Mouse (Mus musculus) lung, adult 18-20 months (tissue): ENCODE data around the gene Clic6.

Experiments
- DNase-seq, 2 experiments: peaks; one replicate each; pipeline ENCODE4 v3.0.0; 2022; ENCODE audit warnings: mixed read lengths in 2 of 2

The Clic6 gene

DNA sequence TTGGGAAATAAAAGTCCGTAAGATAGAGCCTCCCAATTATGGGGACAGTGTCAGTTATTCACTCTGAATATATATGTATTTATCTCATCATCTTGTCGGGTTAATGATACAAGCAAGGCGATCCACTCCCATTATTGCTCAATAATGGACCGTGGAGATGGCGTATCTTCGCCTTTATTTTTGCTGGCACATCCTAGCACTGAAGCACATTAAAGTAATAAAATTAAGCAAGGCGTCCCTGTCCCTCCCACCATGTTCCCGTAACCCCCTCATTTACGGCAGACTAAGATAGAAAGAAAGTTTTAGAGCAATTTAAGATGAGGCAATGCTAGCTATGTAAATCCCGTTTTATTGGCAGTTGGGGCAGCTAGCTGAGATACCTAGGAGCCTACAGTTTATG, 40.4 kb downstream of the Clic6 start:
- no peak for DNase-seq

DNA sequence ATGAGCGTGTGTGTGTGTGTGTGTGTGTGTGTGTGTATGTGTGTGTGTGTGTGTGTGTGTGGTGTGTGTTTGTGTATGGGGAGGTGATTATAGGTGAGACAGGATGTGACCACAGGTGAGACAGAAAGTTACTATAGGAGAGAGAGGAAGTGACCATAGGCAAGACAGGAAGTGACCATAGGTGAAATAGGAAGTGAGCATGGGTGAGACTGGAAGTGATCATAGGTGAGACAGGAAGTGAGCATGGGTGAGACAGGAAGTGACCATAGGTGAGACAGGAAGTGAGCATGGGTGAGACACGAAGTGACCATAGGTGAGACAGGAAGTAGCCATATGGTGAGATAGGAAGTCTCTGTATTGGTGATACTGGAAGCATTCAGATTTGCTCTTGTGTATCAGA, 49.7 kb downstream of the Clic6 start:
- DNase-seq, result no peak

DNA sequence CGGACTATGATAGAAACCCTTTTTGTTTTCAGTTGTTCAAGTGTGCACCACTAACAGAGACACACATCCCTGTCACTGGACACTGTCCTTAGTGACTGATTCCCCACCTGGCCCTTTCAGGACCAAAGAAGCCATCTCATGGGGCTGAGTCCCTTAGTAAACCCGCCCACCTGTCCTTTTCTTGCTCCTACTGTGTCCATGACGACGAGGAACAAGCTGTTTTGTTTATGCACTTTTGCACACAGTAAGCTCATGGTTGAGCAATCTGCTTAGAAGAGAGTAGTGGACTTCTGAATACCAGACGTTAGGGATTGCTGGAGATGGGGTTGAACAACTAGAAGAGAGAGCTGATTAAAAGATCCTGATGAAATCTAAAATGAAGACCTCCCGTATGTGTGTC, 52.8 kb downstream of the Clic6 start:
- peak in 1 of 2 experiments; percentile 47 for DNase-seq

DNA sequence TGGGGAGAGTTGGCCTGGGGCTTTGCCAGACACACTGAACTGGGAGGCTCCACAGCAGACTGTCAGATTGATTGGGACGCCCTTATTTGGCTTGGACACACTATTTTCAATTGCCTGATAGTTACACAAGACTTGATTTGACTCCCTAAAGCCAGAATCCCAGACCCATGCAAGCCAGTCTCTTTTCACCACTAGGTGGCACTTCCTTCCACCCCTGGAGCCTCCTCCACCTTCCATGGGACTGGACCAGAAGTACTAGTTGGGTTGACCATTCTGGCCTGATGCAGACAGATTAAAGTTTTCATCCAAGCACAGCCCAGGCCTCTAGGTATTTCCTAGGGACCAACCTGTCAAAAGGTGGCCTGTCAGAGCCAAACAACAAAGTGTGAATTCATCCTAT, 58.7 kb downstream of the Clic6 start:
- DNase-seq, result peak; percentile 57 to 70

DNA sequence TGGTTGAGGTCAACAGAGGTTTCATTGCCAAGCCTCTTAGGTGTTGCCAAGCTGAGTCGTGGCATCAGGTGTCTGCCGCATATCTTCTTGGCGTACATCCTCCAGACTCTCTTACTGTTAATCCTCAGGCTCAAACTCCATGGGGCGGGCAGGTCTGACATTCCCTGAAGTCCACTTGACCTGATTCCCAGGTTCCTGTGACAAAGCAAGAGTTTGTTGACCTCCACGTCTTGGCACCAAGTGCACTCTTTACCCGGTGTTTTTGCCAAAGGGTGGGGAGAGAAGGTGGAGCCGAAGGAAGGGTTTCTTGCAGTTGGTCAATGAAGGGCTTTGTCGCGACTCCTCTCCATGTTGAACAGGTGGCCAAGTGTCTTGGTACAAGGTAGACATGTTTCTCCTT, 63.1 kb downstream of the Clic6 start:
- DNase-seq, result peak; percentile 75 to 87

DNA sequence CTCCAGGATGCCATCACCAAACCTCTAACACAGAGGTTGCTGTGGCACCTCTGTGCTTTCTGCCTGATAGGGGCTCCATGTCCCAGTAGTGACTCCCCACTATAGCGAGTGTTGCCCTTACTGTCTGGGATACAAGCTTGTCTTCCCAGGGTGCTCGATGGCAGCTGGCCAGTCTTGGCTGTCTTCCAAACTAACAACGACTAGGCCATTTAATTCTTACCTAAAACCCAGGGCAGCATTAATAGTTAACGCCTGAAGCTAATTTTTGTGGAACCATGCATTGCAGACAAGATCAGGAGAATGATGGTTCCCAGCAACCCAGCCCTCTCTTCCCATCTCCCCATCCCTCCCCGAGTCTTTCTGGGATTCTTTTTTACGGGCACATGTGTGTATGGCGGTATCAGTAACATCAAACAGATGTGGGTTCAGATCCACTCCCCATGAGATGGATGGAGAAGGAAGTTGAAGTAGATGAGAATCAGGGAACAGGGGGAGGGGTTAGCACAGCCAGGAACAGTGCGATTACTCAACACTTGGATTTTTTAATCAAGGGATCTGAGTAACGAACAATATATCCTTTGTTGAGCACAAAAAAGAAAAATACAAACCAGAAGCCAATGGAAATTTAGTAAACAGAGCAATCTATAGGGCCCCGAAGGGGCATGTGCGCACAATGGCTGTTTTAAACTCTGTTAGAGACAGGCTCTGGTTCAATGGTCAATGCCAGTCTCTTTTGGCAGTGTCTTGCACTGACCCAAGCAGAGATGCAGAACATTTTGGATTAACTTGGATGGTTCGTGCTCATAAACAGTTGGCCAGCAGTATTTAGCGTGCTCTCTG, 66.0 kb downstream of the Clic6 start:
- DNase-seq, result no peak

DNA sequence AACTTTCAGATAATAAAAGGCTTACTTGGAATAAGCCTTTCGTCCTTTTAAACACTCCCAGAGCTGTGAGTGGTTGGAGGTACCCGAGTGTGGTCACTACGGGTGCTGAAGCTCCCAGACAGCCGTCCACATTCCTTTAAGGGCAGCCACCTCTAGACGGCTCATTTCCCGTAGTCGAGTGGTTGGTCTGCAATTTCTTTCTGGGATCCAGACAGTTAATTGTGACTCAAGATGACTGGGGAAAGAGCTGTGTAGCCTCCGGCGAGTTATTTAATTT, 66.5 kb downstream of the Clic6 start:
- no peak for DNase-seq

DNA sequence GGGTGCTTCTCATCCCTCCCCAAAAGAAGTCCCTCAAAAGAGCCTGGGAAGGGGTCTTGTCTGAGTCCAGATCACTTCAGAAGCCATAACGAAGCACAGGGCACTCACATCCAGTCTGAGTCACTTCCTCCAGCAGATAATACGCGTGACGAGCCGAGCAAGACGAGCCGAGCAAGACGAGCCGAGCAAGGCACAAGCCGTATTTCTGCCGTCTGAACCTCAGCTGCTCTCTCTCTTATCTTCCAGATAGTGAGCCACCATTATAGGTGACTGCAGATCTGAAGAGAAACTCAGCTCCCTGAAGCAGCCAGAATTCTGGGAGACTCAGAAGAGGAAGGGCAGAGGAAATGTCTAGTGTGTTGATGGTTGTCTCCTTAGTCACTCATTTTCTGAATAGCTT, 67.3 kb downstream of the Clic6 start:
- DNase-seq, result no peak

DNA sequence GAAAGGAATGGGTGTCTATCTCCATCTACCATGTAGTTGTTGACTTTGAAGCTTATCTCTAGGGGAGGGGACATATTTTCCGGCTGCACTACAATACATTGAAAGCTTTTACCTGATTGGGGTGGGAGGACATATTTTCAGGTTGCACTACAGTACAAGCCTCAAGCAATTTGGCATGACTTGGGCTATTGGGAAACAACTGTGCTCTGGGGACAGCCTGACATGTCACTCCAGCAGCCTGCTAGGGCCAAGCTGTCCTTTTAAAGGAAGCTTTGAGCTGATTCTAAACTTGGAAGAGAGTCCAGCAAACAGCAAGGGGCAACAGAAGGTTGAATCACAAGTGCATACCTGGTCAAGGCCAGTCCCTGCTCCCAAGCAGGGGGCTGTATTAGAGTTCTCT, 69.5 kb downstream of the Clic6 start:
- DNase-seq, result no peak

DNA sequence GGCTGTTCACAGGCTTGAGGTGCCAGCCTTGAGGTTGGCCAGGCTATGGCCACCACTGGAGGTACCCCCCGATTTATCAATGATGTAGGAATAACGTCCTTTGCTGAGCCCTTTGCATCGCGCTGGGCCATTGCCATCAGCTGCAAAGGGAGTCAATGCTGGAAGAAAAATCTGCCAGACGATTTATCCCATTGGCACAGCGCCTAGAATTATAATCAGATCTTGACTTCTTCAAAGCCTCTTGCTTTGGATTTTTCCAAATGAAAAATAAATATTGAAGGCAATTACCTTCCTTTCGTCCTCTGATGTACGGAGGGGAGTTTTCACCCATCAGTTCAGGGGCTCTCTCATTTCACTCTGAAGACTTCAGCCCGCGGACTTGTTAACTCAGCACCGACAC, 79.8 kb downstream of the Clic6 start:
- no peak for DNase-seq

DNA sequence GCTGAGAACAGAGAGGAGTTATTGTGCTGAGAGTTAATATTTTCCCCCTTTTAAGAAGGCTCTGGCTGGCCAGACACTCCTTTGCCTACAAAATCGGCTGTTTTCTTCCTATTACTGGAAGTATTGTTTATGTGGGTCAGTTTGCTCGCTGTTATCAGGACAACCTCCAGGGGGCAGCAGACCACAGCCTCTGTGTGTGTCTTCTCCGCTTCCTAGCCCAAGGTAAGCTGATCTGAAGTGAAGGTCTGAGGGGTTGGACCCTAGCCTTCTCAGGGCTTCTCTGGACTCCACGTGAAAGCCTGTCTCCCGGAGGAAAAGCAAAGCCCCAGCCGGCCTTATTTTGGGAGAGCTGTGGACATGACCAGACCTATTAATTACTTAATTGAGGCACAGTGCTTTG, 80.2 kb downstream of the Clic6 start:
- peak; percentile 82 to 86 for DNase-seq

DNA sequence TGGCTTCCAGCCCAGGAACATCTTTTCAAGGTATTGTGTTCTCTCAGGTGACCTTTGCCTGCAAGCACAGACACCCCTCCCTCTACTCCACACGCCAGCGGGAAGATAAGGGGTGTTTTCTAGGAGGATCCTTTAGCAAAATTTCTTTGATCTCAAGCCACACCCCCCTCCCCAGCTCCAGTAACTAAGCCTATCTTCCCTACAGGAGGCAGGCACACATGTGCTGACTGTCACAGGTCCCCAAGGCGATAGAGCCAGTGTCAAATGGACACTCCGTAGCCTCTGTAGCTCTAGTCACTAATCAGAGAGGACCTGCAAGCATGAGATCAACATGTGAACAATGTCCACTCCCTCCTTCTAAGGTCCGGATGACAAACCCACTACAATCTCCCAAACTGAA, 80.6 kb downstream of the Clic6 start:
- no peak for DNase-seq

DNA sequence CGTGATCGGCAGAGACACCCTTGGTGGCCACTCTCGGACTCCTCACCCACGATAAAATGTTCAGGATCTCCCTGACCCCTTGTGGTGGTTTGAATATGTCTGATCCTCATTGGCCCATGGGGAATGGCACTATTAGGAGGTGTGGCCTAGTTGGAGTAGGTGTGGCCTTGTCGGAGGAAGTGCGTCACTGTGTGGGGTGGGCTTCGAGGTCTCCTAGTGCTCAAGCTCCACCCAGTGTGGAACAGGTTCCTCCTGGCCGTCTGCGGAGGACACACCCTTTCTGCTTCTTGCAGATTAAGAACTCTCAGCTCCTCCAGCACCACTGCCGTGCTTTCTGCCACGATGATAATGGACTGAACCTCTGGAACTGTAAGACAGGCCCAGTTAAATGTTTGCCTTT, 85.7 kb downstream of the Clic6 start:
- DNase-seq, result peak; percentile 33 to 50

DNA sequence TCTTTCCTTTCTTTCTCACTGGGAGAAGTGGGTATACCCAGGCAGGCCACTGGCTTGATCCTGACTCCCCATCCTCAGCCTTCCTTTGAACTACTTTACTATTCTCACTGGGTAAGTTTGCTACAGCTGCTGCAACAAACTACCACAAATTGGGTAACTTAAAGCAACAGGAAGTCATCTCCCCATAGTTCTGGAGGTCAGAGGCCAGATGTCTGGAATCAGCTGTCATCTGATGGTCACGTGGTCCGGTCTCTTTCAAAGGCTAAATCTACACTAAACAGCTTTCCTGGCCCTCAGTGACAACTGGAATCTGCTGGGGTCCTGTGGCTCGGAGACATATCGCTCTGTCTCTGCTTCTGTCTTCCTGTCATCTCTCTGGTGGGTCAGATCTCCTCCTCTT, 87.7 kb downstream of the Clic6 start:
- peak in 1 of 2 experiments; percentile 27 for DNase-seq

DNA sequence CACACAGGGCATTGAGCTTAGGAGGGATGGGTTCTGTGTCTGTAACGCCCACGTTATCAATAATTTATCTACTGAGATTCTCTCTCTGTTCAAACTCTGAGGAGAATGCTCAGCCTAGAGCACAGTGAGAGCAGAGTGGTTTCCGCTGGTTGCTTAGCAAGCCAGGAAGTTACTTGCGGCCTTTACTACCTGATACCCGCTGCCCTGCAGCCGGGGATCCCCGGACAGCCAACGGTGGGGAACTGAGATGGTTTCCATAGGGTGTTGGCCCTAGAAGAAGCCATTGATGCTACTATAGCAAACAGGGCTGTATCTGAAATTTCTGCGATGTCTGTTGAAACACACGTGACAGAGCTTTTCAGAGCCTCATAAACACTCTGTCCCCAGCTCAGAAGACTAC, 90.3 kb downstream of the Clic6 start:
- DNase-seq, result no peak

DNA sequence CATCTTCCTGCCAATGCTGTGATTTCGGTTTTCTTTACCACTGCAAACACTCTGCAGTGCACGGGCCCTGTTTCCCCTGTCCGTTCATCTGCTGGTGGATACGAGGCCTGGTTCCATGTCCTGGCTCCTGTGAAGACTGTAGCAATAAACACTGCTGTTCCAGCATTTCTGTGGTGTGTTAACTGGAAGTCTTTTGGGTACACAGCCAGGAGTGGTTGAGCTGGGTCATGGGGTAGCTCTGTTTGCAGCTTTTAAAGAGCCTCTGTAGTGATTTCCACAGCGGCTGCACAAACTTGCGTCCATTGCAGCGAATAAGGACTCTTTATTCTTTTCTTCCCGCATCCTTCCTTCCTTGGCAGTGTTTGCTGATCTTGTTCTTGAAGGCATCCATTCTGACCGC, 91.8 kb downstream of the Clic6 start:
- DNase-seq, result no peak

DNA sequence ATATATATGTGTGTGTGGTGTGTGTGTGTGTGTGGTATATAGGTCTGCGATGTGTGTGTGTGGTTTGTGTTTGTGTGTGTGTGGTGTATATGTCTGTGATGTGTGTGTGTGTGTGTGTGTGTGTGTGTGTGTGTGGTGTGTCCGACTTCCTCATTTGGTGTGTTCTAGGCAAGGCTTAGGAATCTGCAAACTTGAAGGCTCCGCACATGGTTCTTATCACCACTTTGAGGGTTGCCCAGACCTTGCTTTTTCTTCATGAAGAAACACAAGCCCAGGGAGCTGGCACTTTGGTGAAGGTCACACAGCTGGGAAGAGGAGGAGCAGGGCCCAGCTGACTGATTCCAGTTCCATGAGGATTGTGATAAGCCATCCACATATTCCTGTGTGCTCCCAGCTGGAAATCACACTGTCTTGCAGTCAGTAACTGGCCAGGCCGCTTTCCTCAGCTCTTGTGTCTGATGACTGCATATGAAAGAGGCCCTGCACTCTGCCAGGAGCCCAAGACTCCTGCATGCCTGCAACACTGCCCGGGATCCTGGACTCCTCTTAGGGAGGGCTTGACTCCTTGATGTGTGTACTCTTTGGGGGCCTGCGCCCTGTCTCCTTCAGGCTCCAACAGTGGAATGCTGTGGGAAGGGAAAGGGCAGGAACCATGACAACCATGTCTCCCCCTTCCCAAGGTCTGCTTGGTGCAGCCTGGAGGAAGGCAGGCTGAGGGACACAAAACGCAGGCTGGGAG, 93.5 kb downstream of the Clic6 start:
- no peak for DNase-seq

DNA sequence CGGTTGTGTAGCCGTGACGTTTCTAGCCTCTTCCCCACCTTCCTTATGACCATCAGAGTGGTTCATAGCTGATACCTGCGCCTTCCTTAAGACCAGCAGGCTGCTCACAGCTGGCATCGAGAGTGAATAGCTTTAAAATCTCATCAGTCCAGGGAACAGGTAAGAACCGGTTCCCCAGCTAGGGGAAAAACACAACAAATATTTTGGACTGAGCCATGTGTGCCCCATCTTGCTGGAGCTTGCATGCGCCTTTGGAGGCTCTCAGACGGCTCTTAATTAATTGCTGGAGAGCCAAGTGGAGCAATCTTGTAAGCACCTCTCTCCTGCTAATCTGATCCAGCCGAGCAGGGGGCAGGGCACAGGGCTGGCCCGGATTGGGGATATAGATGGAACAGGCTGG, 95.4 kb downstream of the Clic6 start:
- no peak for DNase-seq

DNA sequence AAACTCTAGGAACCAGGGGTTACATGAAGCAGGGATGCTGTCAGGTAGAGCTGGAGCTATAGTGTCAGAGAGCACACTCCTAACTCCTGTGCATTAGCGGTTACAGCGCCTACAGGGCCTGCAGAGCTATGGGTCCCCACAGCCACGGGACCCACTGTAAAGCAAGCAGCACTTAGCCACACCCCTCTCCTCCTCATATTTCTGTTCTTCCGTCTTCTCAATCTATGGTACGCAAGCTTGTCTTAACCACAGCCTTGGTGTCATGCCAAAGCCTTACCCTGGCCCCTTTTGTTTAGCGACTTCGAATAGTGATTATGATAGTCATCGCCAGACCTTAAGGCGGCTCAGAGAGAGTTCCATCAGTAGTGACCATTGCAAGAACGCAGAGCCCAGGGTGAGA, 96.2 kb downstream of the Clic6 start:
- DNase-seq, result peak in 1 of 2 experiments; percentile 56

DNA sequence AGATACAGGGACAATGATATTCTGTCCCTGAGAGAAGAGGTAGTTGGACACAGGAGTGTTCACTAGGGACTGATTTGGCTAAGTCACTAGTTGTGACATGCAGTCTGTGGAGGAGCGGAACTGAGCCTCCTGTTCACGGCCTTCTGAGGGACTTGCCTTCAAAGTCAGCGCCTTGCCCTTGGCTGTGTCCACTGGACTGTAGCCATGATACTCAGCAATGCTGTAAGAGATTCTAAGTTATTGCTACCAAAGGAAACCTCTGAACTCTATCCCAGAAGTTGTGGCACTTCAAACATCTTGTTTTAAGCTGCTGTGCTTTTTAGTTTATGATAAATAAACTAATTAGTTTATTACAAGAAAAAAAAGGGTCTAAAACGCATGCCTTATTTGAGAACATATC, 102.3 kb downstream of the Clic6 start:
- no peak for DNase-seq
